Mouse (Mus musculus) ES-E14 (cell line): ENCODE measurements around the gene Dok4.

Source experiments
- CHD2 ChIP-seq: IDR thresholded peaks from 2 replicates; pipeline ENCODE4 v1.6.1; 2014; ENCODE audit warnings: mild to moderate bottlenecking, low read depth, low read length, inconsistent platforms
- ZNF384 ChIP-seq: IDR thresholded peaks from 2 replicates; pipeline ENCODE4 v1.6.1; 2012; ENCODE audit warnings: low read depth, low read length, inconsistent platforms

- no peak for TF ChIP-seq CHD2
- TF ChIP-seq ZNF384 = no peak
These were observed 40.3 kb upstream of the Dok4 start for GRCm38 (mm10) chr8:94916311-94916959.
